Mouse (Mus musculus) hindbrain, embryonic 16.5 days (tissue): Measurements from ENCODE around the gene Fgf8. TPM values are rescaled to one million over a fixed set of nuclear protein-coding genes. Genes with fewer than 3 reads are reported as not detected.

Experiments used
- ATAC-seq: fragments of 200-750 bp; cut with Nextera tagmentation; 2 replicates; pipeline ENCODE4 v1.8.0; 2017; ENCODE audit warnings: moderate TSS enrichment, moderate library complexity
- H3K27ac ChIP-seq: fragments of 300-500 bp; sonication (generic); 2 replicates; pipeline ENCODE4 v1.5.1; 2014; ENCODE audit warnings: low read depth, mild to moderate bottlenecking, control low read depth, low read length, moderate library complexity
- H3K27me3 ChIP-seq: fragments of 300-500 bp; sonication (generic); replicated peaks from 2 replicates; pipeline ENCODE4 v1.6.1; 2014; ENCODE audit warnings: low read length; ENCODE audit not compliant: control insufficient read depth, insufficient read depth
- H3K36me3 ChIP-seq: fragments of 300-500 bp; sonication (generic); 2 replicates; pipeline ENCODE4 v1.6.1; 2014; ENCODE audit warnings: mild to moderate bottlenecking, low read length, moderate library complexity, mixed read lengths; ENCODE audit not compliant: control insufficient read depth, insufficient read depth
- H3K4me1 ChIP-seq: fragments of 300-500 bp; sonication (generic); 2 replicates; pipeline ENCODE4 v1.6.1; 2014; ENCODE audit warnings: low read depth, low read length; ENCODE audit not compliant: control insufficient read depth, insufficient read depth
- H3K4me2 ChIP-seq: fragments of 300-500 bp; sonication (generic); 2 replicates; pipeline ENCODE4 v1.6.1; 2014; ENCODE audit warnings: mild to moderate bottlenecking, low read length, control low read depth, moderate library complexity
- H3K4me3 ChIP-seq: fragments of 300-500 bp; sonication (generic); 2 replicates; pipeline ENCODE4 v1.5.1; 2014; ENCODE audit warnings: mild to moderate bottlenecking, low read length, control low read depth, moderate library complexity
- H3K9ac ChIP-seq: fragments of 300-500 bp; sonication (generic); 2 replicates; pipeline ENCODE4 v1.6.1; 2014; ENCODE audit warnings: low read depth, mild to moderate bottlenecking, control low read depth, low read length, moderate library complexity
- H3K9me3 ChIP-seq: fragments of 300-500 bp; sonication (generic); 2 replicates; pipeline ENCODE4 v1.6.1; 2014; ENCODE audit warnings: mild to moderate bottlenecking, low read length, moderate library complexity; ENCODE audit not compliant: control insufficient read depth
- WGBS: fragments of 180-500 bp; shearing (Covaris S2); extraction: QIAGEN DNeasy Blood & Tissue Kit; methylation state at CpG from one replicate; pipeline ENCODE4 v1.1.7; 2014; 5-methylcytosine and 5-hydroxymethylcytosine counted together
- polyA plus RNA-seq: library from polyadenylated mRNA; unstranded; fragments of >200 nt; fragmentation: Nextera tagmentation; extraction: Ambion mirVana; gene quantifications from 2 replicates; pipeline ENCODE4 v1.2.1, GENCODE M21; 2015

Fgf8 gene
- polyA plus RNA-seq, 1 experiment from 2014 or later: 0.69 TPM

DNA sequence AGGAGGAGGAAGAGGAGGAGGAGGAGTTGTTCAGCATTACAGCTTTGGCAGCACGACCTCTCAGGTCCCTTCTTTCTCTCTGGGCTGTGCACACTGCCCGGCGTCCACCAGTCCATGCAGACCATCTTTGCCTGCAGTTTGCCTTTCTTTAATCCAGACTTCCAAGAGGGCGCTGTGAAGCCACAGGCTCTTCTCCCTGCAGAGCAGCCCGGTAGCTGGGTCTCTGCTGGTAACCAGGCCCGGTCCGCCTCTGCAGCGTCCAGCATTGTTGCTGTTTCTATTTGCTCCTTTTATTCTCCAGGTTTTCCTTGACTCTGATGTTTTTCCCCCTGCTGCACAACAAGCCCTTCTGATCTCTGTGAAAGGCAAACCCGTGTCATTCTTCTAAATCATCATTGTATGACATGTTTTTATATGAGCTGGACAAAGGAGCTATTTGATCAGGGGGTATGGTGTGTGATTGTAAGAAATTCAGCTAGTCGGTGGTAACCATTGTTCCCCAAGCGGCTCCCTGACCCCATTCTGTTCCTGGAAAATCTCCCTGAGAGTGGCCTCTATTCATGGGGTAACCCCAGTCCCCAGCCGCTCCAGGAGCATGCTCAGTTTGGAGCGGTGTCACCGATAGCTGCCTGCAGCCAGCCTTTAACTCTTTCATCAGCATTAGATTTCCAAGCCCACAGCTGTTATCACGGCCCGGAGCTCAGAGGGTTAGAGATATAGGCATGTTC lies 25.1 kb downstream of the Fgf8 start:
- Histone ChIP-seq H3K9me3 (no peaks in the 10 kb centered on the region), H3K4me2 (peak overlapping the region; percentile 63), H3K27me3 (peaks cover 21% of the 10 kb centered on the region), H3K4me3 (peak overlapping the region; percentile 23), H3K9ac (peak overlapping the region; percentile 62), H3K4me1 (peaks cover 7% of the 10 kb centered on the region), H3K36me3 (no peaks in the 10 kb centered on the region), H3K27ac (peak overlapping the region; percentile 60; the same call in 1 of the 2 replicates)
- WGBS: 1% methylated on average over 16 of the region's 16 CpGs
- peak; percentile 91 for ATAC-seq

DNA sequence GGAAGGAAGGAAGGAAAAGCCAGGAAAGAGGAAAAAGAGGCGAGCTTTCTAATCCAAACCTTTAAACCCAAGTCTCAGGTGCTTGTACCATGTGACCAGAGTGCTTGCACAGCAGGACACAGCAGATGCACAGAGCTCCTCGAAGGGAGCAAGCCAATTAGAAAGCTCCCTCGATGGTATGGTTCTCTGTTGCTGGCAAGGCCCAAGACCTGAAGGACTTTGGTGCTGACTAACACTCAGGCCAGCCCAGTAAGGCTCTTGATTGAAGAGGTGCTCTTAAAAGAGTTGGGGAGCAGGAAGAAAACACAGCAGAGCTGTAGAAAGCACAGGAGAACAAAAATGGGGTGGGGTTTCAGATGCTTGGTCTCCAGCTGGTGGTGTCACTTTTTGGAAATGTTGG lies 34.0 kb downstream of the Fgf8 start:
- Histone ChIP-seq H3K4me1 (no peaks in the 10 kb centered on the region), H3K9ac (no peak overlapping the region), H3K9me3 (no peaks in the 10 kb centered on the region), H3K36me3 (no peaks in the 10 kb centered on the region), H3K27me3 (no peaks in the 10 kb centered on the region), H3K4me2 (no peak overlapping the region), H3K27ac (no peak overlapping the region), H3K4me3 (no peak overlapping the region)
- WGBS: 60% methylated on average over 3 of the region's 3 CpGs
- no peak for ATAC-seq

DNA sequence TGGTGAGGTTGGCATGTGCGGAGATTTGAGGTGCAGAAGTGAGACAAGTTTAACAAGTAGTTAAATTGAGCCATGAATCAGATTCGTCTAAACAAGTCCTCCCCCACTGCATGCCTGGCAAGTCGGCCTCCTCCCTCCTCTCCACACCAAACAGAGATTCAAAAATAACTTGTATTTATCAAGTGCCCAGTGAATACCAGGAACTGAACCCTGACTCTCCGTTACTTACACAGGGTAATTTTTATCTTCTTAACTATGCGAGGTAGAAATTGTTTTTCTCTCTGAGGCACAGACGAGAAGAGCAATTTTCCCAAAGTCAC lies 46.5 kb downstream of the Fgf8 start:
- H3K27ac ChIP-seq: no peak overlapping the region
- no peak overlapping the region for H3K4me2 ChIP-seq
- H3K9ac ChIP-seq: no peak overlapping the region
- no peaks in the 10 kb centered on the region for H3K36me3 ChIP-seq
- H3K4me3 ChIP-seq: no peak overlapping the region
- 52% methylated on average over 6 of the region's 6 CpGs for WGBS
- no peaks in the 10 kb centered on the region for H3K9me3 ChIP-seq
- no peak for ATAC-seq
- peaks cover 9% of the 10 kb centered on the region for H3K27me3 ChIP-seq
- H3K4me1 ChIP-seq: no peaks in the 10 kb centered on the region

DNA sequence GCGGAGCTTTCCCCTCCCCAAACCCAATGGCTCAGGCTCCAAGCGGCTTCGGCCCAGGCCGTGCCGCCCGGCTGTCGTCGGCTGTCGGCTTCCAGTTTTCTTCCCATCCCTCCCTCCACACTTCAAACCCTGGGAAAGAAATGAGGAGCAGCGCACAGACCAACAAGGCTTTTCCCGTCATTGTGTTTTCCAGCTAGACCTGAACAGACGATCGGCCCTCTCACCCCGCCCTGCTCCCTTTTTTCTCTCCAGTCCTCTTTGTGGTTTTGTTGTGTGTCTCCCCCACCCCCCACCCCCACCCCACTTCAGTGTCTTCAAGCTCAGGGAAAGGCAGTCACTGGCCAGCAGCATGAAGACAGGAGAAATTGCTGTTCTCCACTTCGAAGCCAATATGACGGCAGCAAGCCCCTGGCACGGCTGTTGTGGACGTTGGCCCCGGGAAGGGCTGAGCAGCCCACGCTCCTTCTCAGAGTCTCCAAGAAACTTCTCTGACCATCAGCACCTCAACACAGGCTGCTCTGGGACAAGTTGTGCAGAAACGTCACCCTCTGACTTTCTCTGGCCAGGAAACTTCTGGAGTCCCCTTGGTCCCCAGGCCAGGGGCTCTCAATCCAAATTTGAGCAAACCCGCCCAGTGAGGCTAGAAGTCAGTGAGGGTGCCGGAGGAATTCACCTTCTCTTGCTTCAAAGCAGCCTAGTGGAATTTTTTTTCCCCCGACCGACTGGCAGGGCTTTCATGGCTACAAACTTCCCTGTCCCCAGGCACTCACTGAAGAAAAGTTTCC lies 47.0 kb downstream of the Fgf8 start:
- Histone ChIP-seq H3K27ac (no peak overlapping the region), H3K9me3 (no peaks in the 10 kb centered on the region), H3K36me3 (no peaks in the 10 kb centered on the region), H3K9ac (no peak overlapping the region; the same call in none of the 2 replicates), H3K4me3 (no peak overlapping the region), H3K4me2 (peak overlapping the region; percentile 25; the same call in 1 of the 2 replicates), H3K27me3 (peaks cover 9% of the 10 kb centered on the region), H3K4me1 (no peaks in the 10 kb centered on the region)
- WGBS: 24% methylated on average over 25 of the region's 25 CpGs
- no peak for ATAC-seq

DNA sequence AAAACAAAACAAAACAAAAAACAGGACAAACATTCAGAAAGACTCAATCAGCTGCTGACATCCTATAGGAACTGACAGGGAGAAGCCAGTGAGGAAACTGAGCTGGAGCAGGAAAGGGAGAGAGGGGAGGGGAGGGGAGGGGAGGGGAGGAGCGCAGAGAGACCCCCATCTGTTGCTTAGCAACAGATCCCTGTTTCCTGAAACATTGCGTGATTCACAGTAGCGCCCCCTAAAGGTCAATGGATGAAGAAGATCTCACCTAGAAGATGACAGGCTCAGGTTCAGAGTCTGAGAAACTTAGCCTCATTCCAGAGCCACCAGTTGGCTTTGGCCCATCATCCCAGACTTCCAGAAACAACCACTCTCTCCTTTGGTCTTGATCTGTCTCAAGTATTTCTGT lies 48.7 kb downstream of the Fgf8 start:
- Histone ChIP-seq H3K4me1 (no peaks in the 10 kb centered on the region), H3K9ac (no peak overlapping the region), H3K27me3 (peaks cover 9% of the 10 kb centered on the region), H3K4me2 (no peak overlapping the region), H3K4me3 (no peak overlapping the region), H3K36me3 (no peaks in the 10 kb centered on the region), H3K9me3 (no peaks in the 10 kb centered on the region), H3K27ac (no peak overlapping the region)
- no peak for ATAC-seq
- 33% methylated on average over 3 of the region's 3 CpGs for WGBS

DNA sequence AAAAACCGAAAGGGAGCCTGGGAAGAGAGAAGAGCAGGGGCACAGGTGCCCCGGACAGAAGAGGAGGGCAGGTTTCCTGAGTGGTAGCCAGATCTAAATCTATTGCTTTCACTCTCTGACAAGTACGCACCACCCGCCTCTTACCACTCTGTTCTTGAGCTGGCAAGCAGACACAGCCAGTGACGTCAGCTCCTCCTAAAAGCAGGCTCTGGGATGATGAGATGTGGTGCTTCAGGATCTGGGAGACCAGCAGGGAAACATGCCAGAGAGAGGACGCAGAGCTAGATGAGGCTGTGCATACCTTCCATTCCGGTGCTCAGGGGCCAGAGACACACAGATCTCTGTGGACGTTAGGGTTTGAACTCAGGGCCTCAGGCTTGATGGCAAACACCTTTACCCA lies 50.5 kb downstream of the Fgf8 start:
- Histone ChIP-seq H3K4me3 (no peak overlapping the region), H3K4me2 (no peak overlapping the region), H3K27ac (no peak overlapping the region), H3K27me3 (peaks cover 9% of the 10 kb centered on the region), H3K4me1 (no peaks in the 10 kb centered on the region), H3K9me3 (no peaks in the 10 kb centered on the region), H3K36me3 (no peaks in the 10 kb centered on the region), H3K9ac (no peak overlapping the region)
- 92% methylated on average over 8 of the region's 8 CpGs for WGBS
- ATAC-seq: no peak

DNA sequence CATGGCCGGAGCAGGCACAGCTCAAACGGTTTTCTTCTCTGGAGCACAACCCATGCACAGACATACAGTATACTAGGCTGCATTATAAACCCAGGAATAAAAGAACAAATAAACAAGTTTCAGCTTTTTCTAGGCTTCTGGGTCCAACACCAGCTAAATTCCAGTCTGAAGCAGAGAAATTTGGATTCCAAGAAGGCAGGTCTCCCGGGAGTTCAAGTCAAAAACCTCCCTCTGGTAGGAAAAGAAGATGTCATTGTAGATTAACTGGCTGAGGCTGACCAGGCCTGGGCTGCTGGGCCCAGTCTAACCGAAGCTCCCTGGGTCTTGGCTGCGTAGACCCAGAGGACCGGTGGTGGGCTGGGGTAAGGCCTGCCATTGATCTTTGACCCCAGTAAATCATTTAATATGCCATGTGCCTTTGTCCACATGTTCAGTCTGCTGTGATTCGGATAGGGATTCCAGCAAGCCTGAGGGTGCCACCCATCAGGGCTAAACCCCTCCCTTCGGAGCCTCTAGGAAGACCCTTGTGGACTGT lies 51.6 kb downstream of the Fgf8 start:
- 59% methylated on average over 8 of the region's 8 CpGs for WGBS
- ATAC-seq: no peak
- Histone ChIP-seq H3K4me1 (no peaks in the 10 kb centered on the region), H3K36me3 (no peaks in the 10 kb centered on the region), H3K27me3 (peaks cover 11% of the 10 kb centered on the region), H3K4me3 (no peak overlapping the region), H3K4me2 (no peak overlapping the region), H3K9me3 (no peaks in the 10 kb centered on the region), H3K27ac (no peak overlapping the region), H3K9ac (no peak overlapping the region)

DNA sequence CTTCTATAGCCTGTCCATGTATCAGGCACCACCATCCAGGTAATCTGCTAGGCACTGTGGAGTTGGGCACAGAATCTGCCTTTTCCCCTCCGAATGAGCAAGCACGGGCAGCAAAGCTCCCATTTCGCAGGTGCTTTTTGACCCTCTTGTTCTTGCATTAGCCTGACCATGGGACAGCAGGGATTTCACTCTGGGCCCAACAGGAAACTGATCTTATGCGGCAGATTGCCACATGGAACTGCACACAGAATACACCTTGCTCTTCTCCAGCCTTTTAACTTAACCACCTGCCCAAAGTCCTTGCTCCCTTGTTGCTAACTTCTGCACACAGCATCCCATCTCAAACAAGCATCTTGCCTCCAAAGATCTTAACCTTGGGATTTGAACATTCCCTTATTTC lies 55.7 kb downstream of the Fgf8 start:
- no peak for ATAC-seq
- 76% methylated on average over 4 of the region's 4 CpGs for WGBS
- Histone ChIP-seq H3K4me1 (no peaks in the 10 kb centered on the region), H3K9me3 (no peaks in the 10 kb centered on the region), H3K27me3 (peaks cover 5% of the 10 kb centered on the region; the same call in 1 of the 2 replicates), H3K36me3 (no peaks in the 10 kb centered on the region), H3K9ac (no peak overlapping the region), H3K4me3 (no peak overlapping the region), H3K4me2 (no peak overlapping the region), H3K27ac (no peak overlapping the region)
